Mouse (Mus musculus) bone marrow macrophage, adult 2 months (primary cell): ENCODE data around the gene Jade1.

Experiments
- CTCF ChIP-seq: IDR thresholded peaks from 2 replicates; pipeline ENCODE4 v1.5.1; 2012; ENCODE audit warnings: low read depth, mild to moderate bottlenecking, low read length, moderate library complexity
- POLR2A ChIP-seq: IDR thresholded peaks from 2 replicates; pipeline ENCODE4 v1.6.1; 2012; ENCODE audit warnings: mild to moderate bottlenecking, low read depth, low read length, borderline replicate concordance

- TF ChIP-seq POLR2A: no peak
- no peak for TF ChIP-seq CTCF
Observed at GRCm38 (mm10) chr3:41577240-41577639, 21.7 kb downstream of the Jade1 start.
